Mouse (Mus musculus): ENCODE results near the gene Hspa1b.
"Not testable (repeated sequence)": the region's sequence is repeated elsewhere in the genome, so short reads cannot be mapped to it uniquely, and the experiment has no call there.

The Hspa1b gene

GRCm38 (mm10) chr17:34959130-34959778 is at the start of gene Hspa1b:
Hspa1b (minus strand) TSS chr17:34959238.
- peak; percentile 84 for DNase-seq (ENCODE audit: extremely low spot score)

- no peak for DNase-seq (ENCODE audit: extremely low spot score)
These were observed 48.5 kb upstream of the Hspa1b start for GRCm38 (mm10) chr17:35007387-35007991.

GRCm38 (mm10) chr17:35005902-35006301 is 46.9 kb upstream of the Hspa1b start:
- not testable (repeated sequence) for DNase-seq (ENCODE audit: extremely low spot score)

GRCm38 (mm10) chr17:35005158-35005557 is 46.1 kb upstream of the Hspa1b start:
- no peak for DNase-seq (ENCODE audit: extremely low spot score)

- DNase-seq (ENCODE audit: extremely low spot score) = no peak
These were observed 45.2 kb upstream of the Hspa1b start for GRCm38 (mm10) chr17:35004075-35004717.

GRCm38 (mm10) chr17:35003022-35003838 is 44.2 kb upstream of the Hspa1b start:
- DNase-seq (ENCODE audit: extremely low spot score) = no peak

GRCm38 (mm10) chr17:35002153-35002865 is 43.3 kb upstream of the Hspa1b start:
- DNase-seq (ENCODE audit: extremely low spot score) = no peak

- no peak for DNase-seq (ENCODE audit: extremely low spot score)
These were observed 42.6 kb upstream of the Hspa1b start for GRCm38 (mm10) chr17:35001452-35002152.

- peak; percentile 100 for DNase-seq (ENCODE audit: extremely low spot score)
These were observed 41.8 kb upstream of the Hspa1b start, which contains the start of gene Vars for GRCm38 (mm10) chr17:35000717-35001451. Vars (plus strand) TSS chr17:35000987.

GRCm38 (mm10) chr17:34999871-35000716 is 41.1 kb upstream of the Hspa1b start:
- DNase-seq (ENCODE audit: extremely low spot score) = peak; percentile 60

- DNase-seq (ENCODE audit: extremely low spot score) = no peak
These were observed 39.7 kb upstream of the Hspa1b start for GRCm38 (mm10) chr17:34998526-34999430.

- no peak for DNase-seq (ENCODE audit: extremely low spot score)
These were observed 38.1 kb upstream of the Hspa1b start for GRCm38 (mm10) chr17:34997142-34997483.

- DNase-seq (ENCODE audit: extremely low spot score) = no peak
These were observed 37.5 kb upstream of the Hspa1b start for GRCm38 (mm10) chr17:34996411-34997141.

GRCm38 (mm10) chr17:34995927-34996326 is 36.9 kb upstream of the Hspa1b start:
- not testable (repeated sequence) for DNase-seq (ENCODE audit: extremely low spot score)

- DNase-seq (ENCODE audit: extremely low spot score) = not testable (repeated sequence)
These were observed 36.2 kb upstream of the Hspa1b start for GRCm38 (mm10) chr17:34995192-34995591.

GRCm38 (mm10) chr17:34994751-34995150 is 35.7 kb upstream of the Hspa1b start:
- no peak for DNase-seq (ENCODE audit: extremely low spot score)

GRCm38 (mm10) chr17:34984218-34984617 is 25.2 kb upstream of the Hspa1b start:
- no peak for DNase-seq (ENCODE audit: extremely low spot score)
